Mouse (Mus musculus) cerebellum, postnatal 4 days (tissue): ENCODE measurements around the gene Il22ra2.

Source experiments
- DNase-seq, 2 experiments: peaks; one replicate each; pipeline ENCODE4 v3.0.0; 2022; ENCODE audit warnings: low spot score in 2 of 2, mixed read lengths in 1 of 2

Gene Il22ra2

GRCm38 (mm10) chr10:19621408-19622048 is at the start of gene Il22ra2:
TSS of gene Il22ra2 (plus strand) at chr10:19621998.
- DNase-seq: no peak

GRCm38 (mm10) chr10:19577571-19577970 is 44.2 kb upstream of the Il22ra2 start:
- DNase-seq: no peak

- DNase-seq: no peak
These were observed 43.8 kb upstream of the Il22ra2 start for GRCm38 (mm10) chr10:19578001-19578400.

DNA sequence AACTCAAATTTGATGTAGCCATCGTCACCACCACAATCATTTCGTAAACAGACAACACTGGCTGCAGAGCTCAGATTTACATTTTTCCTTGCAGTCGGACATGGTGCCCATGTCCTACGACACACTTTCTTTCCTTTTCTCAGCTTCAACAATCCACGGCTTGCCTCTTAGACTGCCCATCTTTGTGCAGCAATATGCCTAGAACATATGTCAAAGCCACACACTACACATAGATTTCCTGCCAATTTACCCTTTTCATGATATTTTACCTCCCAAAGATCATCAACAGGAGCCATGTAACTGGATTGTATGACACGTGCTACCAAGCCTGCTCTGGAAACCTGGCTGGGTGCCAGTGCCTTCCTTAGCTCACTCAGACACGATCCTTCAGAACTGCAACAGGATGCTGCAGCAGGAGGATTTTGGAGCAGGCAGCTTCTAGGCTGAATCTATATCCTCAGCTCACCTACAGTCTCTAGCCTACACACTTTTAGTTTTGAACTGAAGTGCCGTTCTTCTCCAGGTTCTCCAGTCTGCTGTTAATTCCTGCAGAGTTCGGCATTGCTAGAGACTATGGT is 43.3 kb upstream of the Il22ra2 start:
- peak in 1 of 2 experiments; percentile 30 for DNase-seq

- no peak for DNase-seq
These were observed 41.1 kb upstream of the Il22ra2 start for GRCm38 (mm10) chr10:19580660-19581059.

- no peak for DNase-seq
These were observed 39.8 kb upstream of the Il22ra2 start for GRCm38 (mm10) chr10:19581844-19582582.

DNA sequence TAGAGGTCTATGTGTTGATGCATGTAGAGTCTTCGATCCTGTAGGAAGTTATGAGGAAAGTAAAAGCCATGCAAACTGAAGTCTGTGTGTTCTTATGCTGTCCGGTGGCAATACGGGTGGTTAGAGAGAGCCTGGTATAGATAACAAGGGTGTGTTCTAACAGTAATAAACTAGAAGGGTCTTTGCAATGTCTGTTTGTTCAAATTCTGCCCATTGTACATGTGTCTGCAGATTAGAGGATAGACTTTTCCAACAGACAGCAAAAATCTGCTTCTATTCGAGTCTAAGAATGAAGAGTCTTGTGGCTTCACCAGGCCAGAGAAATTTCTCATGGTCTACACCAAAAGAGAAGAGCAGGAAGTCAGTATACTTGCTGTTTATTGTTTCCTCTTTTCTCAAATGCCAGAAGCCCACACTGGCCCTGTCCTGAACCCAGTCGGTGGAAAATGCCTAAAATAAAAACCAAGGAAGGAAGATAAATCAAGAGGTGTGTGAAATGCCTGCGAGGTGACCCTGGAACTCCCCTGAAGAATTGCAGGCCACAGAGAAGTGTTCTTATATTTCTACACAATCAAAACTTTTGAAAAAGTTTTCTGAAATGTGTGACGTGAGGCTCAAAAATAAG is 38.9 kb upstream of the Il22ra2 start:
- DNase-seq: no peak

DNA sequence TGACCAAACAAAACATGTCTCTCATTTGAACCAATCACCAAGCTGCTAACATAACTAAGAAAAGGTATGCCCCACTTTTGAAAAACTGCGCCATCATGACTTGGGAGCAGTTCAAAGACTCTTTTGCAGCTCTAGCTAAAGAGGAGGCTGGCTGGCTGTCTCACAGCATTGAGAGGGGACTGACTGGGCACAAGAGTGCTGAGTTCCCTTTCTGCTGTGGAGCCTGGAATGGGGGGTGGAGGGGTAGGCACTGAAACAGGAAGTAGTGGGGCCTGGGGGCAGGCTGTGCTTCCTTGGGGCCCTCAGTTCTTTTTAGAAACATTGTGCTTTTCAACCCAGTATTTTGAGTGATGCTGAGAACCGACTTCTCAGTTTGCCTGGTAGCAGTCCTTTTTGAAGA is 37.7 kb upstream of the Il22ra2 start:
- no peak for DNase-seq

- DNase-seq: no peak
These were observed 37.0 kb upstream of the Il22ra2 start for GRCm38 (mm10) chr10:19584846-19585245.

GRCm38 (mm10) chr10:19585860-19586259 is 35.9 kb upstream of the Il22ra2 start:
- DNase-seq: no peak

DNA sequence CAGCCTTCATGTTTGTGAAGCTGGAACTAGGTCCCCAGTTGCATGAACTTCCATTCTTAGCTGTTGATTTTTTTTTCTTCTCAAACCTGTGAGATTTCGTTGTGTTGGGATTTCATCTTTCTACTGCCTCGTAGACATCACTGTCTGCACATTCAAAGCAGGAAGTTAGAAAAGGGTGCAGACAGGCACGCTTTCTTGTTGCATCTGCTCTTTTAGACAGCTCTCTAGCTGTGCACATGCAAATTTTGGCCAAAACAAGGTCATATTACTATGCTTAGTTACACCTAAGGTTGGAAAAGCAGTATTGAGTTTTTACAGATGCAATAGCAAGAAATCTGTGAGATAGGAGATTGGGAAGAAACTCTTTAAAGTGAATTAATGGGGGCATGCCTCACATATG is 34.5 kb upstream of the Il22ra2 start:
- no peak for DNase-seq

DNA sequence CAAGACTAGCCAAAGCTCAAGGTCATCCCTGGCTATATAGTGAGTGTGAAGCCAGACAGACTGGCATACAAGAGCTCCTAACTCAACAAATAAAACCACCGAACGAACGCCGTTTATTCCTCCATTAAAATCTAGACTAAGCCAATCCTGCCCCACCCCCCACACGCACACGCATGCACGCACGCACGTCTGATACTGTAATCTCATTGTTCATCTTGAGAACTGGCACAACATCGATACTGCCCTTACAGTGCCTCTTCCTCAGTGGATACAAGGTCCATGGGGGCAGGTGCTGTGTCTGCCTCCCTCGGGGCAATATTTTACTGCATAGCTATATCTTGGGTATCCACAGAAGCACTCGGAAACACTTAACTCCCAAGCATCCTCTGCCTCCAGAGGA is 32.2 kb upstream of the Il22ra2 start:
- no peak for DNase-seq

DNA sequence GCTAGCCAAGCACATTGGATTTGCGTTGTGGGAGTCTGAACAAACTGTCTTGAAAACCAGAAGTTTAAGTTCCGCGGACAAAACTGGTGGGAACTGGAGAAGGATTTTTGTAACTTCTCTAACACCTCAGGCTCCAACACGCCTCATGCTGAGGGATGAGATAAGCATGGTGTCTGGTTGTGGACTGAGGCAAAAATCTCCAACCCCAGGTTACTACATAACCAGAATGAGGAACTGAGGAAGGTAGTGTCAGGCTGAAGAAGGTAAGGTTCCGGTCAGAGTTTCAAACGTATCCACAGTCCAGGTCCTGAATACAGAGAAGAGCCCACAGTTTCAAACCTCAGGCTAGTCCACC is 30.5 kb upstream of the Il22ra2 start:
- no peak for DNase-seq

DNA sequence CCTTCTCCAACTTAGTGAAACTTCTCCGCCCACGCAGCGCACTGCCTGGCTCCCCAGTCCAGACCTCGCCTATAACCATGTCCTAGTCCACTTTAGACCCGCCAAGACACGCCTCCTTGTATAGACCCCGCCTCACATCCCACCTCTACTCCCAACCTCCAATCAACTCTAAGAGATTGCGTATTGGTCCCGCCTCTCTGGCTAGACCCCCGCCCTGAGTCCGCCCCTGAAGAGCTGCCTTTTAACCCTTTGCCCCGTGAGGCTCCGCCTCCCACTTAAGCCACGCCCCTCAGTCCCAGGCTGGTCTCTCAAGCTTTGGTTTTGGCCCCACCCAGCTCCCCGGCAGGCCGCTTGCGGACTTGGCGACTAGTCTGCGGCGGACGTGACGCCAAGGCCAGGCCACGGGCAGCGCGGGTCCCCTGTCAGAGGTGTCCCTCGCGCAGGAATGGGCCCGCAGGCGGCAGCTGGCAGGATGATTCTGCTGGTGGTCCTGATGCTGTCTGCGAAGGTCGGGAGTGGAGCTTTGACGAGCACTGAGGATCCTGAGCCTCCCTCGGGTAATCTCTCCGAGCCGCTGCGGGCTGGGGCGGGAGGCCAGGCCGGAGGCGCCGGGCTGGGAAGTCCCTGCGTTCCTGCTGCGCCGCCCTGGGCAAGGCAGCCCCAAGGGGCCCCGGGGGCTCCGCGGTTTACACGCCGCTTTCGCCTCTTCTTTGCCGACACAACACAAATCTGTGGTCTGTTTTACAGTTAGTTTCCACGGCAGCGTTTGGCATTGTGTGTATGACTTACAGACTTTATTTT is 30.0 kb upstream of the Il22ra2 start, which contains the start of gene Ifngr1:
TSS of gene Ifngr1 (plus strand) at position 309 of the 801 bp plus-strand sequence.
- DNase-seq: peak; percentile 91 to 96

- no peak for DNase-seq
These were observed 29.2 kb upstream of the Il22ra2 start for GRCm38 (mm10) chr10:19592556-19592955.

DNA sequence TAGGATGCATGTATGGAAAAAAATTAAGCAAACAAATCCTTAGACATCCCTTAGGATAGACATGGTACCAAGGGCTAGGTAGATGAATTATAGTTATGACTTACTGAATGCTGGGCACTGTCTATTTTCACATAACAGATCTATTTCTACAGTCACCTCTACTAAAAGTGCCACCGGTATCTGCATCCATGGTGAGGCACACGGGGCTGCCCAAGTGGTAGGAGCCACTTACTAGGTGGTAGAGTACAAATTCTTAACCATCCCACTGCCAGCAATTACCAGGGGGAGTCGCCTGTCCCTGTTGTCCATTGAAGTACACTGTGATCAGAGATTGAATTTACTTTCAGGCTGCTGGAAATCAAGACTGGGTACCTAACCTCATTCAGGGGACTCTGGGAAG is 28.5 kb upstream of the Il22ra2 start:
- no peak for DNase-seq

DNA sequence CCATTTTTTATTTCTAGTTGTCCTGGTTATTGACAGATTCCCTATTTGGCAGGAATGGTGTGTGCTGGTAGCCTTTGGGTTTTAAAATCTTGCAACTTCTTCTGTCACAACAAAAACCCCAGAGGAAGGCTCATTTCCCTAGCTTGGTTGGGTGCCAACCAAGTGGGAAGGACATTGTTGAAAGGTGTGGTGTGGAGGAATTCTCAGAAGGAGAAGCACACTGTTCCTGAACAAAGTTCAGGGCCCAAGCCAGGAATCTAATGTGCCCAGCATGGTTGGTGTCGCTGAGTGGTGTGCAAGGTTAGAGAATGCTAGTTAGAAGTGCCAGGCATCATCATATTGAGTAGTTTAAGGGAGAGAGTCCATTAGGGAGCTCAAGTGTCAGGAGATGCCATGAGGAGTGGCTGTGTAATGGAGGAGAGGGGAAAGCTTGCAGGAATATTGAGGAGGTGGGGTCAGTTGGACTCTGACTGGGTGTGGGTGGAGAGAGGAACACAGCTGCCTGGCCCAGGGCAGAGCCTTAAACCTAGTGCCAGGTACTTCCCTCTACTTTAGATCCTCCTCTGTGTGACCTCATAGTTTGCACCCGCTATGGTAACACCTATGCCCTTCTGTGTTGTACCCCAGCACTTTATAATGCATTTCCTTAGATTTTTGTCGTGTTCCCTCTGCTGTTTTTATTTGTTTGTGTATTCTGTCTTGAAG is 27.4 kb upstream of the Il22ra2 start:
- DNase-seq: no peak

GRCm38 (mm10) chr10:19596866-19597265 is 24.9 kb upstream of the Il22ra2 start:
- DNase-seq: no peak

- no peak for DNase-seq
These were observed 23.7 kb upstream of the Il22ra2 start for GRCm38 (mm10) chr10:19598091-19598490.

DNA sequence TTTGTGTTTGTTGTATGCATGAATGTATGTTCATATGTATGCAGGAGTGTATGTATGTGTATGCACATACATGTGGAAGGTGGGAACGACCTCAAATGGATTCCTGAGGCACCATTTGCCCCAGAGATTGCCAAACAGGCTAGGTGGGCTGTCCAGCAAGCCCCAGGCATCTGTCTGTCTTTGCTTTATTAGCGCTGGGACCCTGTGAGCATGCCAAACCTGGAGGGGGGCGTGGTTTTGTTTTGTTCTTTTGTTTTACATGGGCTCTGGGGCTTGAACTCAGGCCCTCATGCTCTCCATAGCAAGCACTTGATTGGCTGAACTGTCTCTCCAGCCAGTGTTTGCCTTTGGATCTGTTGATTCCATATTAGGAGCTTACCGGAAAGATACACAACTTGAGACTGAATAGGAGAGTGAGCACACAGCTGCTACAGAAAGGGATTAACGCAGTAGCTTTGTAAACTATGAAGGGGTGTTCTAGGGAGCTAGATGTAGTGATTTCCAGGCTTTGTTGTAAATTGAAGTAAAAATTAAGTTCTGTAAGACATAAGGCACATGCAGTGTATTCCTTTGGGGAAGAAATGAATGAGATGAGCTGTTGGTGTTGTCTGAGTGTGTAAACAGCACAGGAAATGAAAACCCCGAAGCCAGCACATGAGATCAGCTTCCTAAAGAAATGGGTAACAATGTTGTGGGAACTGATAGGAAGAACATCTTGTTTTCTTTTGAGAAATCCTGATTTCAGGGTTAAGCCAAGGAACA is 22.3 kb upstream of the Il22ra2 start:
- DNase-seq: no peak

GRCm38 (mm10) chr10:19600093-19600420 is 21.7 kb upstream of the Il22ra2 start:
- no peak for DNase-seq
